Mouse (Mus musculus) heart, postnatal 4 days (tissue): ENCODE measurements around the gene Ltb. TPM values are rescaled to one million over a fixed set of nuclear protein-coding genes. Genes with fewer than 3 reads are reported as not detected.
A peak's percentile ranks its signal among the peaks of the same experiment; 100 is the strongest.

Experiments
- DNase-seq: peaks from one replicate; pipeline ENCODE4 v3.0.0; 2021
- total RNA-seq, 2 experiments: library from RNA; stranded (reverse); gene quantifications; 2 replicates each; pipeline ENCODE4 v1.2.3; 2021

Ltb gene
- total RNA-seq, 2 experiments from 2014 or later: 0.81 to 1.0 TPM

- DNase-seq: no peak
Measured at GRCm38 (mm10) chr17:35165451-35166155, 28.6 kb upstream of the Ltb start.

GRCm38 (mm10) chr17:35166352-35167035 is 27.7 kb upstream of the Ltb start:
- DNase-seq: peak; percentile 61

GRCm38 (mm10) chr17:35167794-35168193 is 26.4 kb upstream of the Ltb start:
- DNase-seq: no peak

- DNase-seq: no peak
Measured at GRCm38 (mm10) chr17:35168541-35169207, 25.6 kb upstream of the Ltb start.

- DNase-seq: no peak
Measured at GRCm38 (mm10) chr17:35172445-35173234, 21.6 kb upstream of the Ltb start.

- no peak for DNase-seq
Measured at GRCm38 (mm10) chr17:35173329-35173728, 20.9 kb upstream of the Ltb start.

GRCm38 (mm10) chr17:35174201-35174977 is 19.9 kb upstream of the Ltb start:
- DNase-seq: no peak

- DNase-seq: no peak
Measured at GRCm38 (mm10) chr17:35175382-35175781, 18.9 kb upstream of the Ltb start.

- no peak for DNase-seq
Measured at GRCm38 (mm10) chr17:35175968-35176367, 18.3 kb upstream of the Ltb start, which contains the start of gene Aif1. Gene Aif1 (minus strand): TSS chr17:35176068.

GRCm38 (mm10) chr17:35178528-35178927 is 15.7 kb upstream of the Ltb start:
- peak; percentile 84 for DNase-seq

GRCm38 (mm10) chr17:35180093-35180492 is 14.1 kb upstream of the Ltb start:
- DNase-seq: no peak

- DNase-seq: peak; percentile 74
Measured at GRCm38 (mm10) chr17:35185639-35186611, 8.3 kb upstream of the Ltb start.

- no peak for DNase-seq
Measured at GRCm38 (mm10) chr17:35186681-35187080, 7.6 kb upstream of the Ltb start.

- no peak for DNase-seq
Measured at GRCm38 (mm10) chr17:35187345-35187744, 6.9 kb upstream of the Ltb start.

- no peak for DNase-seq
Measured at GRCm38 (mm10) chr17:35187959-35188610, 6.2 kb upstream of the Ltb start, which contains the start of gene Lst1. Gene Lst1 (minus strand): TSS chr17:35188439.

GRCm38 (mm10) chr17:35189186-35189585 is 5.1 kb upstream of the Ltb start:
- DNase-seq: no peak

GRCm38 (mm10) chr17:35190096-35190495 is 4.1 kb upstream of the Ltb start:
- no peak for DNase-seq

- no peak for DNase-seq
Measured at GRCm38 (mm10) chr17:35191723-35192122, 2.5 kb upstream of the Ltb start.

- no peak for DNase-seq
Measured at GRCm38 (mm10) chr17:35192924-35193323, 1.3 kb upstream of the Ltb start.
